Mouse (Mus musculus) neural tube, embryonic 11.5 days (tissue): Measurements from ENCODE around the gene P4htm. TPM values are rescaled to one million over a fixed set of nuclear protein-coding genes. Genes with fewer than 3 reads are reported as not detected.
A peak's percentile ranks its signal among the peaks of the same experiment; 100 is the strongest.

ENCODE experiments used
- ATAC-seq: fragments of 200-750 bp; cut with Nextera tagmentation; 2 replicates; pipeline ENCODE4 v1.8.0; 2017; ENCODE audit warnings: moderate number of reproducible peaks, mild to moderate bottlenecking, moderate TSS enrichment, moderate library complexity; ENCODE audit not compliant: insufficient read depth, low FRiP score, low TSS enrichment
- DNase-seq: peaks from one replicate; pipeline ENCODE4 v3.0.0-alpha.2; 2015; ENCODE audit warnings: low spot score
- H3K27ac ChIP-seq: fragments of 300-500 bp; sonication (generic); 2 replicates; pipeline ENCODE4 v1.5.1; 2014; ENCODE audit warnings: low read depth, mild to moderate bottlenecking, low read length
- H3K27me3 ChIP-seq: fragments of 300-500 bp; sonication (generic); 2 replicates; pipeline ENCODE4 v1.6.1; 2014; ENCODE audit warnings: mild to moderate bottlenecking, low read length, mixed read lengths; ENCODE audit not compliant: control insufficient read depth, insufficient read depth
- H3K36me3 ChIP-seq: fragments of 300-500 bp; sonication (generic); 2 replicates; pipeline ENCODE4 v1.6.1; 2014; ENCODE audit warnings: mild to moderate bottlenecking, low read length, moderate library complexity, mixed read lengths; ENCODE audit not compliant: control insufficient read depth, insufficient read depth
- H3K4me1 ChIP-seq: fragments of 300-500 bp; sonication (generic); 2 replicates; pipeline ENCODE4 v1.6.1; 2014; ENCODE audit warnings: low read length, mixed read lengths; ENCODE audit not compliant: control insufficient read depth, insufficient read depth
- H3K4me2 ChIP-seq: fragments of 300-500 bp; sonication (generic); 2 replicates; pipeline ENCODE4 v1.6.1; 2014; ENCODE audit warnings: low read depth, mild to moderate bottlenecking, moderate library complexity
- H3K4me3 ChIP-seq: fragments of 300-500 bp; sonication (generic); 2 replicates; pipeline ENCODE4 v1.5.1; 2014; ENCODE audit warnings: low read depth, low read length
- H3K9ac ChIP-seq: fragments of 300-500 bp; sonication (generic); 2 replicates; pipeline ENCODE4 v1.6.1; 2014; ENCODE audit warnings: mild to moderate bottlenecking, low read length
- H3K9me3 ChIP-seq: fragments of 300-500 bp; sonication (generic); 2 replicates; pipeline ENCODE4 v1.6.1; 2016; ENCODE audit warnings: low read length; ENCODE audit not compliant: control insufficient read depth
- WGBS: fragments of 180-500 bp; shearing (Covaris S2); extraction: QIAGEN DNeasy Blood & Tissue Kit; methylation state at CpG from one replicate; pipeline ENCODE4 v1.1.7; 2014; 5-methylcytosine and 5-hydroxymethylcytosine counted together
- polyA plus RNA-seq: library from polyadenylated mRNA; unstranded; fragments of >200 nt; fragmentation: Nextera tagmentation; extraction: Ambion mirVana; gene quantifications from 2 replicates; pipeline ENCODE4 v1.2.1, GENCODE M21; 2014

Gene P4htm
- polyA plus RNA-seq, 1 experiment from 2014 or later: 11.7 TPM

- Histone ChIP-seq H3K36me3 (peaks cover 16% of the 10 kb centered on the region), H3K27ac (peak within 1 kb of the TSS; percentile 90), H3K9me3 (no peaks in the 10 kb centered on the region), H3K4me3 (peak within 1 kb of the TSS; percentile 62), H3K4me1 (peaks cover 24% of the 10 kb centered on the region), H3K4me2 (peak within 1 kb of the TSS; percentile 99), H3K27me3 (no peaks in the 10 kb centered on the region), H3K9ac (peak within 1 kb of the TSS; percentile 73)
- under 1% methylated on average over 73 of the region's 73 CpGs for WGBS
- DNase-seq: peak; percentile 95
- peak; percentile 73 for ATAC-seq
Observed at GRCm38 (mm10) chr9:108566815-108567776, 30.4 kb downstream of the P4htm start, which contains the start of gene Ndufaf3. TSS of gene Ndufaf3 (minus strand) at chr9:108567434.

GRCm38 (mm10) chr9:108565881-108566814 lies 31.3 kb downstream of the P4htm start:
- DNase-seq (no peak), ATAC-seq (no peak)
- Histone ChIP-seq H3K9ac (peak overlapping the region; percentile 73), H3K4me3 (peak overlapping the region; percentile 62), H3K36me3 (peaks cover 7% of the 10 kb centered on the region), H3K4me1 (peaks cover 28% of the 10 kb centered on the region), H3K27me3 (no peaks in the 10 kb centered on the region), H3K27ac (peak overlapping the region; percentile 63; the same call in 1 of the 2 replicates), H3K9me3 (no peaks in the 10 kb centered on the region), H3K4me2 (peak overlapping the region; percentile 99)
- WGBS: 13% methylated on average over 35 of the region's 35 CpGs

GRCm38 (mm10) chr9:108564131-108564530 lies 33.3 kb downstream of the P4htm start:
- no peak overlapping the region for H3K4me3 ChIP-seq
- H3K4me2 ChIP-seq: no peak overlapping the region
- ATAC-seq (no peak), DNase-seq (no peak)
- peaks cover 7% of the 10 kb centered on the region for H3K36me3 ChIP-seq
- no peaks in the 10 kb centered on the region for H3K27me3 ChIP-seq
- no peaks in the 10 kb centered on the region for H3K9me3 ChIP-seq
- WGBS: 88% methylated on average over 7 of the region's 7 CpGs
- H3K4me1 ChIP-seq: peaks cover 16% of the 10 kb centered on the region
- no peak overlapping the region for H3K27ac ChIP-seq
- no peak overlapping the region for H3K9ac ChIP-seq

- ATAC-seq: no peak
- whole genome bisulfite sequencing: 91% methylated on average over 8 of the region's 8 CpGs
- Histone ChIP-seq H3K4me2 (no peak overlapping the region), H3K36me3 (peaks cover 10% of the 10 kb centered on the region), H3K9me3 (no peaks in the 10 kb centered on the region), H3K27ac (no peak overlapping the region), H3K4me3 (no peak overlapping the region), H3K27me3 (no peaks in the 10 kb centered on the region), H3K4me1 (peaks cover 15% of the 10 kb centered on the region), H3K9ac (no peak overlapping the region)
- DNase-seq: no peak
Observed at GRCm38 (mm10) chr9:108563671-108564070, 33.8 kb downstream of the P4htm start.

- peak; percentile 97 for DNase-seq
- peaks cover 26% of the 10 kb centered on the region for H3K36me3 ChIP-seq
- under 1% methylated on average over 47 of the region's 53 CpGs for WGBS
Observed at GRCm38 (mm10) chr9:108560227-108560841, 37.1 kb downstream of the P4htm start, which contains the start of gene Impdh2. TSS of gene Impdh2 (plus strand) at chr9:108560286.

GRCm38 (mm10) chr9:108559169-108559568 lies 38.3 kb downstream of the P4htm start:
- no peak for ATAC-seq
- no peak for DNase-seq
- WGBS: 90% methylated on average over 4 of the region's 4 CpGs

More at GRCm38 (mm10) chr9:108560227-108560841, 37.1 kb downstream of the P4htm start, which contains the start of gene Impdh2:
- ATAC-seq: peak; percentile 98
- Histone ChIP-seq H3K9ac (peak within 1 kb of the TSS; percentile 69), H3K9me3 (no peaks in the 10 kb centered on the region), H3K27me3 (no peaks in the 10 kb centered on the region), H3K27ac (peak within 1 kb of the TSS; percentile 21; the same call in 1 of the 2 replicates), H3K4me1 (peaks cover 4% of the 10 kb centered on the region), H3K4me2 (peak within 1 kb of the TSS; percentile 81), H3K4me3 (peak within 1 kb of the TSS; percentile 51)

GRCm38 (mm10) chr9:108546875-108547274 lies 50.6 kb downstream of the P4htm start:
- ATAC-seq (no peak), DNase-seq (no peak)
- Histone ChIP-seq H3K36me3 (peaks cover 31% of the 10 kb centered on the region), H3K9ac (no peak overlapping the region), H3K27me3 (no peaks in the 10 kb centered on the region), H3K4me1 (no peaks in the 10 kb centered on the region), H3K9me3 (no peaks in the 10 kb centered on the region), H3K4me2 (no peak overlapping the region), H3K27ac (no peak overlapping the region), H3K4me3 (no peak overlapping the region)
- 88% methylated on average over 1 of the region's 1 CpGs for WGBS

More at GRCm38 (mm10) chr9:108559169-108559568, 38.3 kb downstream of the P4htm start:
- Histone ChIP-seq H3K4me3 (no peak overlapping the region), H3K27ac (no peak overlapping the region), H3K27me3 (no peaks in the 10 kb centered on the region), H3K9me3 (no peaks in the 10 kb centered on the region), H3K4me1 (peaks cover 4% of the 10 kb centered on the region), H3K4me2 (no peak overlapping the region), H3K36me3 (peaks cover 24% of the 10 kb centered on the region), H3K9ac (no peak overlapping the region)

GRCm38 (mm10) chr9:108545986-108546385 lies 51.5 kb downstream of the P4htm start:
- 93% methylated on average over 3 of the region's 3 CpGs for WGBS
- no peak overlapping the region for H3K9ac ChIP-seq
- H3K36me3 ChIP-seq: peaks cover 31% of the 10 kb centered on the region
- H3K4me3 ChIP-seq: no peak overlapping the region
- H3K27ac ChIP-seq: no peak overlapping the region
- DNase-seq: no peak
- ATAC-seq: no peak
- no peaks in the 10 kb centered on the region for H3K9me3 ChIP-seq
- H3K27me3 ChIP-seq: no peaks in the 10 kb centered on the region
- no peak overlapping the region for H3K4me2 ChIP-seq
- H3K4me1 ChIP-seq: no peaks in the 10 kb centered on the region
